Mouse (Mus musculus) heart, postnatal 0 days (tissue): ENCODE data around the gene Ccdc32.

Source experiments
- CTCF ChIP-seq: IDR thresholded peaks from 2 replicates; pipeline ENCODE4 v1.5.1; 2016; ENCODE audit warnings: antibody characterized with exemption, control low read depth, low read depth
- EP300 ChIP-seq: IDR thresholded peaks from 2 replicates; pipeline ENCODE4 v1.6.1; 2016; ENCODE audit warnings: antibody characterized with exemption, low read depth

GRCm38 (mm10) chr2:119017647-119018046, 11.5 kb downstream of the Ccdc32 start:
- TF ChIP-seq EP300 (no peak), CTCF (no peak)
